Mouse (Mus musculus): ENCODE measurements around the gene 9130019O22Rik. TPM values are rescaled to one million over a fixed set of nuclear protein-coding genes. Genes with fewer than 3 reads are reported as not detected.
"Not testable (repeated sequence)": the region's sequence is repeated elsewhere in the genome, so short reads cannot be mapped to it uniquely, and the experiment has no call there.

The 9130019O22Rik gene
- polyA plus RNA-seq (2016; fragmentation: Nextera tagmentation; extraction: Ambion mirVana): 5.8 and 6.4 TPM in 2 replicates

- H3K36me3 ChIP-seq: peaks cover 50% of the 10 kb centered on the region
- H3K4me1 ChIP-seq: peaks cover 16% of the 10 kb centered on the region
- H3K9me3 ChIP-seq (replicated peaks): peaks cover 13% of the 10 kb centered on the region
- peak within 1 kb of the TSS; percentile 60 for H3K4me3 ChIP-seq
- peak; percentile 82 for DNase-seq (ENCODE audit: low spot score)
- peak within 1 kb of the TSS; percentile 80 for H3K27ac ChIP-seq (replicated peaks)
- no peaks in the 10 kb centered on the region for H3K27me3 ChIP-seq (ENCODE audit: low read depth, poor library complexity, severe bottlenecking)
- WGBS: 21% methylated on average over 38 of the region's 38 CpGs
Observed at GRCm38 (mm10) chr7:127386641-127387392, at the start of gene 9130019O22Rik. TSS of gene 9130019O22Rik (minus strand) at chr7:127387166.

DNA sequence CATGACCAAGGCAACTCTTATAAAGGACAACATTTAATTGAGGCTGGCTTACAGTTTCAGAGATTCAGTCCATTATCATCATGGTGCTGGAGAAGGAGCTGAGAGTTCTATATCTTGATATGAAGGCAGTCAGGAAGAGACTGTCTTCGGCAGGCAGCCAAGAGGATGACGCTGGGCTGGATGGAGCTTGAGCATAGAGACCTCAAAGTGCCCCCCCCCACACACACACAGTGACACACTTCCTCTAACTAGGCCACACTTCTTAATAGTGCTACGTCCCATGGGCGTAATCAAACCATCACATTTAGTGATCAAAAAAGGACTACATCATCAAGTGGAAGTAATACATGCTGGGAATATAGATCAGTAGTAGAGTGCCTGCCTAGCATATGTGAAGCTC is 48.2 kb upstream of the 9130019O22Rik start:
- Histone ChIP-seq H3K27ac (replicated peaks) (no peak overlapping the region), H3K4me1 (no peaks in the 10 kb centered on the region), H3K36me3 (0 out of 2 replicates have a peak, but pooled peaks cover under 1% of the 10 kb centered on the region), H3K27me3 (ENCODE audit: low read depth, poor library complexity, severe bottlenecking) (no peaks in the 10 kb centered on the region), H3K4me3 (no peak overlapping the region), H3K9me3 (replicated peaks) (peaks cover 14% of the 10 kb centered on the region; the same call in 1 of the 2 replicates)
- WGBS: 89% methylated on average over 4 of the region's 4 CpGs
- DNase-seq (ENCODE audit: low spot score): no peak

GRCm38 (mm10) chr7:127426354-127426753 is 39.4 kb upstream of the 9130019O22Rik start:
- H3K27me3 ChIP-seq (ENCODE audit: low read depth, poor library complexity, severe bottlenecking): peaks cover 18% of the 10 kb centered on the region
- H3K9me3 ChIP-seq (replicated peaks): no peaks in the 10 kb centered on the region
- H3K36me3 ChIP-seq: no peaks in the 10 kb centered on the region
- H3K4me1 ChIP-seq: peaks cover 14% of the 10 kb centered on the region
- no peak overlapping the region for H3K4me3 ChIP-seq
- WGBS: 71% methylated on average over 3 of the region's 3 CpGs
- no peak for DNase-seq (ENCODE audit: low spot score)
- no peak overlapping the region for H3K27ac ChIP-seq (replicated peaks)

DNA sequence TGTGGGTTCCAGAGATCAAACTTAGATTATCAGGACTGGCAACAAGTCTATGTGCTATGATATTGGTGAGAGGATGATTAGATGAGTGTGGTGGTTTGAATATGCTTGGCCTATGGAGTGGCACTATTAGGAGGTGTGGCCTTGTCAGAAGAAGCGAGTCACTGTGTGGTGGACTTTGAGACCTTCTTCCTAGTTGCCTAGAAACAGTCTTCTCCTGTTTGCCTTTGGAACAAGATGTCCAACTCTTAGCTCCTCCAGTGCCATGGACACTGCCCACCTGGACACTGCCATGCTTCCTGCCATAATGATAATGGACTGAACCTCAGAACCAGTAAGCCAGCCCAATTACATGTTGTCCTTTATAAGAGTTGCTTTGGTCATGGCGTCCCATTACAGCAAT is 38.9 kb upstream of the 9130019O22Rik start:
- H3K36me3 ChIP-seq: no peaks in the 10 kb centered on the region
- H3K27me3 ChIP-seq (ENCODE audit: low read depth, poor library complexity, severe bottlenecking): peaks cover 18% of the 10 kb centered on the region
- WGBS: 85% methylated on average over 2 of the region's 2 CpGs
- H3K4me1 ChIP-seq: peaks cover 19% of the 10 kb centered on the region
- DNase-seq (ENCODE audit: low spot score): no peak
- no peak overlapping the region for H3K27ac ChIP-seq (replicated peaks)
- H3K4me3 ChIP-seq: no peak overlapping the region
- H3K9me3 ChIP-seq (replicated peaks): no peaks in the 10 kb centered on the region

- Histone ChIP-seq H3K4me1 (peaks cover 22% of the 10 kb centered on the region), H3K4me3 (no peak overlapping the region), H3K36me3 (no peaks in the 10 kb centered on the region), H3K27ac (replicated peaks) (no peak overlapping the region), H3K27me3 (ENCODE audit: low read depth, poor library complexity, severe bottlenecking) (peaks cover 18% of the 10 kb centered on the region), H3K9me3 (replicated peaks) (no peaks in the 10 kb centered on the region)
- DNase-seq (ENCODE audit: low spot score): no peak
- 83% methylated on average over 3 of the region's 3 CpGs for WGBS
Observed at GRCm38 (mm10) chr7:127425291-127425690, 38.3 kb upstream of the 9130019O22Rik start.

GRCm38 (mm10) chr7:127422247-127422646 is 35.3 kb upstream of the 9130019O22Rik start:
- Histone ChIP-seq H3K36me3 (peaks cover 25% of the 10 kb centered on the region), H3K27me3 (ENCODE audit: low read depth, poor library complexity, severe bottlenecking) (peaks cover 18% of the 10 kb centered on the region), H3K4me3 (peak overlapping the region; percentile 93), H3K27ac (replicated peaks) (peak overlapping the region; percentile 93; the same call in 1 of the 2 replicates), H3K9me3 (replicated peaks) (no peaks in the 10 kb centered on the region), H3K4me1 (peaks cover 22% of the 10 kb centered on the region)
- DNase-seq (ENCODE audit: low spot score): no peak
- WGBS: 2% methylated on average over 15 of the region's 15 CpGs

DNA sequence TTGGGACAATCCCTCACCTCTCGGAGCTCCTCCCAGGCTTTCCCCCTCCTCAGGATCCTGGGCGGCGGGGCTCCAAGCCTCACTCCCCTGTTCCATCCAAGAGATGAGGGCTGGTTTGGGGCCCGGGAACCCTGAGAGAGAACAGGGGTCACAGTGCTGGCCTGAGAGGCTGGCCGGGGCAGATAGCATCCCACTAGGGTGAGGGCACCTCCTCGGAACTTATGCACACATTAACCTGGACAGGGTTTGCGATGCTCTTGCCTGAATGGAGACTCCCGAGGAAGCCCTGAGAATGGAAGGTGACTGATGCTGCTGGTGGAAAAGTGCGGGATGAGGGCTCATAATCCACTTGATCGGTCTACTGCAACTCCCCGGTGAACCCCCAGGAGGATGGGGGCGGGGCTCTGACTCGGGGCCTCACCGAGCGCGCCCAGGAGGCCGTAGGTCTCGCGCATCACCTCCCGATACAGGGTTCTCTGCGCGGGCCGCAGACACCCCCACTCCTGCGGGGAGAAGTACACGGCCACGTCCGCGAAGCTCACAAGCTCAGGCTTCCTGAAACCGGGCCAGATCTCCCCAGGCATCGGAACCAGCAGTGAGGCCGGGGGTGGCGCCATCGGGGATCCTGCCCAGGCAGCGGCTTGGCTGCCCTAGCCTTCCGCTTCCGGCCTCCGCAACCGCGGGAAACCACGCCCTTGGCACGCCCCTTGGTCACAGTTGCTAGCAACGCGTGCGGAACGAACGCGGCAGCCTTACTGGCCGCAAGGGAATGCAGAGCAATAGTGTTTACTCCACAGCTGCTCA is 34.6 kb upstream of the 9130019O22Rik start, which contains the start of gene Zfp688:
Gene Zfp688 (minus strand): TSS at position 681 of the 804 bp plus-strand sequence.
- under 1% methylated on average over 48 of the region's 48 CpGs for WGBS
- H3K27ac ChIP-seq (replicated peaks): peak within 1 kb of the TSS; percentile 93
- peak; percentile 95 for DNase-seq (ENCODE audit: low spot score)
- peaks cover 22% of the 10 kb centered on the region for H3K4me1 ChIP-seq
- H3K27me3 ChIP-seq (ENCODE audit: low read depth, poor library complexity, severe bottlenecking): peaks cover 18% of the 10 kb centered on the region
- peak within 1 kb of the TSS; percentile 93 for H3K4me3 ChIP-seq
- no peaks in the 10 kb centered on the region for H3K9me3 ChIP-seq (replicated peaks)
- H3K36me3 ChIP-seq: peaks cover 27% of the 10 kb centered on the region

DNA sequence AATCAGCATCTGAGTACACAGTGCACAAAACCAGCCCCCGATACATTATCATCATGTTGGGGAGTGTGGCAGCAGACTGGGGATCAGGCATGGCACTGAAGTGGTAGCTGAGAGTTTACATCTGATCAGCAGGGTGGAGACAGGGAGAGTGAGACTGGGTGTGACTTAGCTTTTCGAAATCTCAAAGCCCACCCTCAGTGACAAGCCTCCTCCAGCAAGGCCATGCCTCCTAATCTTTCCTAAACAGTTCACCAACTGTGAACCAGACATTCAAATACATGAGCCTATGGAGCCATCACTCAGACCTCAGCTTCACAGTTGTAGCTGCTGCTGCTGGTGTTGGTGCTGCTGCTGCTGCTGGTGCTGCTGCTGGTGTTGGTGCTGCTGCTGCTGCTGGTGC is 24.5 kb upstream of the 9130019O22Rik start:
- no peak for DNase-seq (ENCODE audit: low spot score)
- no peaks in the 10 kb centered on the region for H3K27me3 ChIP-seq (ENCODE audit: low read depth, poor library complexity, severe bottlenecking)
- peaks cover 5% of the 10 kb centered on the region for H3K36me3 ChIP-seq
- H3K4me1 ChIP-seq: peaks cover 4% of the 10 kb centered on the region
- no peak overlapping the region for H3K27ac ChIP-seq (replicated peaks)
- H3K9me3 ChIP-seq (replicated peaks): no peaks in the 10 kb centered on the region
- WGBS: 74% methylated on average over 2 of the region's 2 CpGs
- no peak overlapping the region for H3K4me3 ChIP-seq

- 8% methylated on average over 40 of the region's 40 CpGs for WGBS
- DNase-seq (ENCODE audit: low spot score): peak; percentile 81
- H3K27ac ChIP-seq (replicated peaks): peak within 1 kb of the TSS; percentile 90
- not testable (repeated sequence) for H3K27me3 ChIP-seq (ENCODE audit: low read depth, poor library complexity, severe bottlenecking); H3K9me3 ChIP-seq (replicated peaks)
- peak within 1 kb of the TSS; percentile 69 for H3K4me3 ChIP-seq
- H3K36me3 ChIP-seq: peaks cover 12% of the 10 kb centered on the region
- peaks cover 13% of the 10 kb centered on the region for H3K4me1 ChIP-seq
Observed at GRCm38 (mm10) chr7:127406002-127406987, 19.3 kb upstream of the 9130019O22Rik start, which contains the start of gene Zfp764. TSS of gene Zfp764 (minus strand) at chr7:127406822.

DNA sequence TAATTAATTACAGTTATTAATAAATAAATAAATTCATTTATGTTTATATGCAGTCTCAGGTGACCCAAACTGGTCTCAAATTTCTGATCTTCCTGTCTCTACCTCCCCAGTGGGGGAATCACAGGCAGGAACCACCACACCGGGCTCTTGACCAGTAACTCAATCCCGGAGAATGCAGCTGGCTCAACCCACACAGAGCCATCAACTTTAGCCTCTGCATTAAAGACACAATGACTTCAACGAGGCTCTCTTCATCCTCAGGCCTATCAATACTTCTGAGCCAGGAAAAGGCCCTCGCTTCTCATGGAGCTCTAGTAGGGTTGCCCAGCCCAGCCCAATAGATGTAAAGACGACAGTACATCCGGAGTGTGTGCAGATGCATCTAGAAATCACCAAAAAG is 17.1 kb upstream of the 9130019O22Rik start:
- WGBS: 94% methylated on average over 6 of the region's 6 CpGs
- not testable (repeated sequence) for DNase-seq (ENCODE audit: low spot score); H3K4me3 ChIP-seq; H3K27ac ChIP-seq (replicated peaks); H3K27me3 ChIP-seq (ENCODE audit: low read depth, poor library complexity, severe bottlenecking); H3K9me3 ChIP-seq (replicated peaks)
- H3K36me3 ChIP-seq: peaks cover 12% of the 10 kb centered on the region
- peaks cover 13% of the 10 kb centered on the region for H3K4me1 ChIP-seq

- peaks cover 5% of the 10 kb centered on the region; the same call in 1 of the 2 replicates for H3K9me3 ChIP-seq (replicated peaks)
- H3K4me1 ChIP-seq: peaks cover 13% of the 10 kb centered on the region
- WGBS: 57% methylated on average over 2 of the region's 2 CpGs
- H3K36me3 ChIP-seq: peaks cover 12% of the 10 kb centered on the region
- H3K27me3 ChIP-seq (ENCODE audit: low read depth, poor library complexity, severe bottlenecking): no peaks in the 10 kb centered on the region
- no peak overlapping the region for H3K4me3 ChIP-seq
- DNase-seq (ENCODE audit: low spot score): no peak
- H3K27ac ChIP-seq (replicated peaks): no peak overlapping the region
Observed at GRCm38 (mm10) chr7:127402980-127403379, 16.0 kb upstream of the 9130019O22Rik start.

GRCm38 (mm10) chr7:127400355-127400754 is 13.4 kb upstream of the 9130019O22Rik start:
- Histone ChIP-seq H3K4me1 (no peaks in the 10 kb centered on the region), H3K36me3 (peaks cover 12% of the 10 kb centered on the region), H3K4me3 (no peak overlapping the region), H3K27me3 (ENCODE audit: low read depth, poor library complexity, severe bottlenecking) (no peaks in the 10 kb centered on the region), H3K27ac (replicated peaks) (no peak overlapping the region), H3K9me3 (replicated peaks) (peaks cover 5% of the 10 kb centered on the region; the same call in 1 of the 2 replicates)
- no peak for DNase-seq (ENCODE audit: low spot score)
- 70% methylated on average over 3 of the region's 3 CpGs for WGBS

All from midbrain, embryonic 10.5 days (tissue).